ENCODE assay signal across 16 mouse cellular contexts in genomic region chr11:86855639-86856425, GRCm38 (mm10). TPM values are rescaled to one million over a fixed set of nuclear protein-coding genes. Genes with fewer than 3 reads are reported as not detected.
DNase-seq lines count a peak whose midpoint lies in the region; ATAC-seq lines count a peak whose summit lies in the region.
"Had no signal": no experiment of that assay in that cellular context is flagged by ENCODE, and none has a peak within 500 bp of the region (broad histone marks: within the 10 kb centered on the region; RNA-seq: fewer than 3 reads in every experiment).

No protein-coding gene starts in this region.

- H3K4me3 ChIP-seq in heart, embryonic 11.5 days (ENCODE audit: low read depth, low read length), result no peak overlapping the region
- no peak overlapping the region for H3K4me3 ChIP-seq in hindbrain, embryonic 13.5 days
- H3K4me3 ChIP-seq: gastrocnemius, adult 2 months; heart, embryonic 12.5 days had no signal

- intact Hi-C loops in left cerebral cortex, postnatal 14 days (cut with DNase I), result no loop called here

- ATAC-seq in heart, embryonic 11.5 days (replicated peaks; ENCODE audit: insufficient number of reproducible peaks, low FRiP score, low TSS enrichment), result no peak
- no peak for ATAC-seq in hindbrain, embryonic 13.5 days (ENCODE audit: low FRiP score)

- H3K36me3 ChIP-seq in heart, embryonic 11.5 days (ENCODE audit: control insufficient read depth, insufficient read depth, low read length), result no peaks in the 10 kb centered on the region
- no peaks in the 10 kb centered on the region for H3K36me3 ChIP-seq in hindbrain, embryonic 13.5 days
- H3K36me3 ChIP-seq: heart, embryonic 12.5 days had no signal

- no peaks in the 10 kb centered on the region for H3K9me3 ChIP-seq in heart, embryonic 11.5 days (replicated peaks; ENCODE audit: control insufficient read depth, low read length)
- no peaks in the 10 kb centered on the region for H3K9me3 ChIP-seq in hindbrain, embryonic 13.5 days

- DNase-seq in frontal cortex, postnatal 36 days (ENCODE audit: low spot score in 2 of 2), result peak; percentile 21 to 43
- no peak for DNase-seq in frontal cortex, postnatal 14 days (ENCODE audit: low spot score in 2 of 2)
- peak; percentile 66 for DNase-seq in ZHBTc4 (ENCODE audit: low read depth, low spot score)
- DNase-seq in cerebellum, adult 9-11 months, result peak; percentile 76
- DNase-seq in left cerebral cortex, postnatal 14 days (ENCODE audit: low spot score in 2 of 2), result peak; percentile 66 to 72
- DNase-seq in B cell, adult 2 months, result no peak
- DNase-seq: adrenal gland, postnatal 14 days; embryo, embryonic 11 days; gastrocnemius, adult 2 months; kidney, adult 9 months; thymus, adult 2 months had no signal

- no peak overlapping the region for H3K27ac ChIP-seq in heart, embryonic 11.5 days (ENCODE audit: low read depth, low read length)
- no peak overlapping the region for H3K27ac ChIP-seq in hindbrain, embryonic 13.5 days
- H3K27ac ChIP-seq: gastrocnemius, adult 2 months; hindbrain, embryonic 14.5 days; liver, embryonic 14.5 days had no signal

- no peaks in the 10 kb centered on the region for H3K27me3 ChIP-seq in heart, embryonic 11.5 days (ENCODE audit: control insufficient read depth, insufficient read depth, low read length)
- no peaks in the 10 kb centered on the region for H3K27me3 ChIP-seq in hindbrain, embryonic 13.5 days
- H3K27me3 ChIP-seq: heart, embryonic 12.5 days had no signal

- H3K9ac ChIP-seq in heart, embryonic 11.5 days (ENCODE audit: low read depth, low read length), result no peak overlapping the region
- no peak overlapping the region for H3K9ac ChIP-seq in hindbrain, embryonic 13.5 days
- H3K9ac ChIP-seq: heart, embryonic 12.5 days; hindbrain, embryonic 14.5 days; liver, embryonic 14.5 days had no signal

- 80% methylated on average over 12 of the region's 12 CpGs for WGBS in heart, embryonic 11.5 days (ENCODE audit: insufficient replicate concordance)
- WGBS in hindbrain, embryonic 13.5 days, result 64% methylated on average over 12 of the region's 12 CpGs

- H3K4me1 ChIP-seq in heart, embryonic 11.5 days (ENCODE audit: control insufficient read depth, insufficient read depth, low read length), result no peaks in the 10 kb centered on the region
- peaks cover 31% of the 10 kb centered on the region for H3K4me1 ChIP-seq in hindbrain, embryonic 13.5 days (replicated peaks)

- H3K4me2 ChIP-seq in heart, embryonic 11.5 days, result no peak overlapping the region
- H3K4me2 ChIP-seq in hindbrain, embryonic 13.5 days, result no peak overlapping the region
- H3K4me2 ChIP-seq: heart, embryonic 12.5 days; hindbrain, embryonic 14.5 days had no signal

RNA-seq across cellular contexts. Expression of gene Dhx40, which starts 48.3 kb away (rescaled TPM):
- total RNA-seq in left cerebral cortex, postnatal 14 days (2021), result 10 to 100 TPM; 15.7 to 19.5 TPM
- polyA plus RNA-seq in heart, embryonic 11.5 days (2014; fragmentation: Nextera tagmentation; extraction: Ambion mirVana), result 15.0 and 16.9 TPM in 2 replicates
- 27.3 and 28.3 TPM in 2 replicates for polyA plus RNA-seq in hindbrain, embryonic 13.5 days (2015; fragmentation: Nextera tagmentation; extraction: Ambion mirVana)

Comparison
In these comparisons a context has a peak if more than half of its experiments do, and no peak if none do; other contexts are left out.
1. DNase-seq: peak in frontal cortex, postnatal 36 days (2 of 2), ZHBTc4 (single experiment), cerebellum, adult 9-11 months (single experiment) and left cerebral cortex, postnatal 14 days (2 of 2); none in frontal cortex, postnatal 14 days (0 of 2) and B cell, adult 2 months (0 of 2).